Mouse (Mus musculus) cerebellum, adult 2 months (tissue): ENCODE measurements around the gene Sh3pxd2a.

Experiments used
- CTCF ChIP-seq: fragments of 200-500 bp; IDR thresholded peaks from 2 replicates; pipeline ENCODE4 v1.5.1; 2011; ENCODE audit warnings: low read depth, mild to moderate bottlenecking, control low read depth, low read length, moderate library complexity, borderline replicate concordance; ENCODE audit not compliant: insufficient read depth
- POLR2A ChIP-seq: fragments of 200-500 bp; IDR thresholded peaks from 2 replicates; pipeline ENCODE4 v1.6.1; 2011; ENCODE audit warnings: low read length, control low read depth, borderline replicate concordance; ENCODE audit not compliant: insufficient read depth

DNA sequence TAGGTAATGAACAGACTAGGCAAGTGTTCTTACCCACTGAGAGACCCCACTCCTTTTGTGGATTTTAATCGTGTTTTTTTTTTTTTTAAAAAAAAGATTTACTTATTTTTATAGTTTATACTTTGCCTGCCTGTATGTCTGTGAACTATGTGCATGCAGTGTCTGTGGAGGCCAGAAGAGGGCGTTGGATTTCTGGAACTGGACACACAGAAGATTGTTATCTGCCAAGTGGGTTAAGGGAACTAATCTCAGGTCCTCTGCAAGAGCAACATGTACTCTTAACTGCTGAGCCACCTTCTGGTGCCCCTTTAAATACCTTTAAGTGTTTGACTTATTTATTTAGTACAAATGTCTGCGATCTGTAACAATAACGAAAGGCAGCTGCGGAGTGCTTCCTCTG is 92.2 kb downstream of the Sh3pxd2a start:
- TF ChIP-seq CTCF (no peak), POLR2A (no peak)
